Mouse (Mus musculus) thymus, postnatal 0 days (tissue): ENCODE results near the gene Sec14l5. TPM values are rescaled to one million over a fixed set of nuclear protein-coding genes. Genes with fewer than 3 reads are reported as not detected.

ENCODE experiments used
- DNase-seq: peaks from one replicate; pipeline ENCODE4 v3.0.0-alpha.2; 2015; ENCODE audit warnings: low spot score
- polyA plus RNA-seq: library from polyadenylated mRNA; unstranded; fragments of >200 nt; fragmentation: Nextera tagmentation; extraction: Ambion mirVana; gene quantifications from 2 replicates; pipeline ENCODE4 v1.2.1, GENCODE M21; 2015

The Sec14l5 gene
- 0.41 and 0.42 TPM in 2 replicates for polyA plus RNA-seq

DNA sequence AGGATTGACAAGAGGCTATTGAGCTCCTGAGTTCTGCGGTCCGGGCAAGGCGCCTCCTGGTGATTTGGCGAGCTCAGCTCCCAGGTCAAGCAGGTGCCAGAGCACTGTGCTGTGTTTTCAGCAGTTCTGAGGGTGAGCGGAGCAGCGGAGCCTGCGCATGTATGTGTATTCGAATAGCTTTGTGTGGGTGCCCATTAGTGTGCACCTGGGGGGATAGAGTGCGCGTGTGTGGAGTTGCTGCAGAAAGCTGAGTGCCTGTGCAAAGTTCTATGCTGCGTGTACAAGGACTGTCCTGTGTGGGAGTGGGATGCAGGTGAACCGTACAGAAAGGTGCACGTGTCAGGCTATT is at the start of gene Sec14l5:
Sec14l5 (plus strand) TSS at position 73 of the 349 bp plus-strand sequence.
- DNase-seq: no peak

DNA sequence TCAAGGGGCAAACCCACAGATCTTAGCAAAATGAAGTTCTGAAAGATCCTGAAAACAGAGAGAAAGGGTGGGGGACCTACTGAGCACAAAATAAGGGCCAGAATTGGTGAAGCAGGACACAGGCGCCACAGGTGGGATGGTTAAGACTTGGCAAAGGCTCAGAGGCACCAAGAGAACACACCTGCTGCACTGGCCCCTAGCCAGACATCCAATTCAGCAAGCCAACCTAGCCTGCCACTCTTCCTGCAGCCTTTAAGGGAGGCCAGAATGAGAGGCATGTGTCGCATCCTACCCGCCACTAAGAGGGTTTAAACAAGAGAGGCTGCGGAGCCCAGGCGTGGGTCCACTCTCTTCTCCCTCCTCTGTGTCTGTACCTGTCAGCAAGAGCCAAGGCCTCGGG is 45.9 kb upstream of the Sec14l5 start:
- DNase-seq: no peak

DNA sequence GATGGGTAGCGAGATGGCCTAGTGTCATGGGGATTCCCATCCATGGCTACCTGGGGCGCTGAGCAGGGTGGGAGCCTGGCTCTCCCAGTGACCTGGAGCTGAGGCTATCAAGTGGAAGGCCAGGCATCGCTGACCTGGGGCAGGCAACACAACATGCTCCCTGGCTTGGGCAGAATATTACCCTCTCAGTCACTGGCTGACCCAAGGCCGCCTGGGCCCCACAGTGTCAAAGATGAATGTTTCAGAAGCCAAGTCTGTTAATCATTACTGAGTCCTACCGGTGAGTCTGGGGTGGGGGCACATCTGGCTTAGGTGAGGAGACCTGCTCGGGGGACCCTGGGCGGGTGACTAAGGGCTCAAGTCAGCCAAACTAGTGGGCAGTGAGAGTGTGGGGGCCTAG is 37.0 kb upstream of the Sec14l5 start:
- DNase-seq: no peak

DNA sequence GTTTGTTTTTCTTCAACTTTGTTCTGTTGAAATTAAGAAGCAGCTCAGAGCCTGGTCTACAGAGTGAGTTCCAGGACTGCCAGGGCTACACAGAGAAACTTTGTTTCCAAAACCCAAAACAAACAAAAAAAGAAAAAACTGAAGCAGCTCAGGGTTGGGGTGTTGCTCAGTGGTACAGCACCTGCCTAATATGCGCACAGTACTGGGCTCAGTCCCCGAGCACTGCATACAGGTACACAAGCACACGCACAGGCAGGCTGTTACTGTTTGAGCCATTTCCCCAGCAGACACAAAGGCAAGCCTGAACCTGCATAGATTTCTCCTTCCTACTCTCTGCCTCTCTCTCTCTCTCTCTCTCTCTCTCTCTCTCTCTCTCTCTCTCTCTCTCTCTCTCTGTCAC is 35.9 kb upstream of the Sec14l5 start:
- DNase-seq: no peak

- no peak for DNase-seq
Measured at GRCm38 (mm10) chr16:5113002-5113550, 33.8 kb upstream of the Sec14l5 start.

GRCm38 (mm10) chr16:5113582-5113981 is 33.3 kb upstream of the Sec14l5 start:
- DNase-seq: no peak

- DNase-seq: no peak
Measured at GRCm38 (mm10) chr16:5119385-5119784, 27.5 kb upstream of the Sec14l5 start.

- no peak for DNase-seq
Measured at GRCm38 (mm10) chr16:5119845-5120244, 27.1 kb upstream of the Sec14l5 start.

GRCm38 (mm10) chr16:5123476-5123875 is 23.4 kb upstream of the Sec14l5 start:
- DNase-seq: no peak

- DNase-seq: no peak
Measured at GRCm38 (mm10) chr16:5130196-5130595, 16.7 kb upstream of the Sec14l5 start.

DNA sequence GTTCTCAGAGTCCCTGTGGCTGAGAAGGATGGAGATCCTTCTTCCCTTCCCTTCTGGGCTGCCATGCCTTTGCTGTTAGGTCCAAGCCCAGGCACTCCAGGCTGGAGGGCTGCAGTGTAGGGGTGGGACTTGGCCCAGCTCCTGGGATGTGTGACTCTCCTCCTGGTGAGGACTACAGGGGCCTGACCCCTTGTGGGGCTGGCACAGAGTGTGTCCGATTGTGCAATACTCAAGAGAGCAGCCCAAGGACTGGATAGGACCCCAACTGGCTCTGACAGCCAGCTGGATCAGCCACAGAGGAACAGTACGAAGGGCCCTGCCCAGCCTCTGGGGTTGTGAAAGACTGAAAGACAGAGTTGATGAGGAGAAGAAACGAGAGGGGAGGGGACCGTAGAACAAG is 16.1 kb upstream of the Sec14l5 start:
- DNase-seq: no peak

DNA sequence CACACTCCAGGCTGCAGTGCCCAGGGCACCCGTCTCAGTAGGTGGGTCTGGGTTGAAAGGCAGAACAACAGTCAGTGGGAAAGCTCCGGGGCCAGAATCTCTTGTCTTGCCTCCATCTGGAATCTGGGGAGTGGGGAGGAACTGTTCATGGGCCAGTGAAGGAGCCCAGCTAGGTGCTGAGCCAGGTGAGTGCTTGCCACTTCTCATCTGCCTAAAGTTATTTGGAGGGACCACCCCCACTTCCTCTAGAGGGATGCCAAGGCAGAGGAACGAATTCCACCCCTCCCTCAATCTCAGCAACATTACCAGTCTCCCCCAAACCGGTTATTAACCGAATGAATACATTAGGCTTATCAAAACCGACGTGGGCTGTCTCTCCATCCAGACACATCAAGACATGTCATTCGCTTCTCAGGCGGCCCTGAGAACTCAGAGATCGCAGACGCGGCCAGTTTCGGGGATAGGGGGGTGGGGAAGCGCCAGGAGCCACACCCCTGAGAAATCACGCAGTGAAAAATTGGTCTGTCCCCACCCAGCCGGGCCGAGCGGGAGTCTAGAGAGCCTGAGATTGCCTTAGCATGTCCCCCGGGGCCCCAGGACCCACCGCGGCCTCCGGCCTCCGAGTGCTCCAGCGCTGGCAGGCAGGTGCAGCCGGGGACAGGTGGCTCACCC is 15.5 kb upstream of the Sec14l5 start:
- no peak for DNase-seq

GRCm38 (mm10) chr16:5132401-5132801 is 14.5 kb upstream of the Sec14l5 start, which contains the start of gene Ppl:
TSS of gene Ppl (minus strand) at chr16:5132421.
- DNase-seq: no peak

GRCm38 (mm10) chr16:5134623-5135330 is 12.1 kb upstream of the Sec14l5 start:
- no peak for DNase-seq

DNA sequence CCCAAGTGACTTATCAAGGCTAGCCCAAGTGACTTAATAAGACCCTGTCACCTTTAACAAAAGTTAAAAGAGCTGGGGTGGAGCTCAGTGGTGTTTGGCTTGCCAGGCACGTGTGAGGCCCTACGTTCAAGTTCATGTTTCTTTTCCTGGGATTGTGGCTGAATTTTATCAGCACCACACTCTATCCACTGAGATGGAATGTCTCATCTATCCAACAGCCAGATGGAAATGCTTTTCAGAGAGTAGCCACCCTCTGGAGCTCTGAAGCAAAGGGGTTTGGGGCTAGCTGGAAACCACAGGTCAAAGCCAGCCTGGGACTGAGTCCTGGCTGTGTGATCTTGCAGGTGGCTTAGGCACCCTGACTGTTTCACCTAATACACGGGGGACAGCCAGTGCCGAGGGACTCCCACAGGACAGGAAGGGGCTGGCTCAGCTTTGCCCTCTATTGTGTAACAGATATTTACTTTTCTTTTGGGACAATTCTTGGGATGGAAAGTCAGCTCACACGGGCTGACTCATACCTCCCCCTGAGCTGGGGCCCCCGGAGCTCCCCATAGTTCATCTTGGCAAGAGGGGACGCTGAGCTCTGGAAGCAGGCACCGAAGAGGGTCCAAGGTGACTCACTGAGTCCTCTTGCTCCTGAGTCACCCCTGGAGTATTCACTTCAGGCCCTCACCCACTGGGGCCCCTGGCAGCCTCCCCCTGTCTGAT is 11.2 kb upstream of the Sec14l5 start:
- no peak for DNase-seq

DNA sequence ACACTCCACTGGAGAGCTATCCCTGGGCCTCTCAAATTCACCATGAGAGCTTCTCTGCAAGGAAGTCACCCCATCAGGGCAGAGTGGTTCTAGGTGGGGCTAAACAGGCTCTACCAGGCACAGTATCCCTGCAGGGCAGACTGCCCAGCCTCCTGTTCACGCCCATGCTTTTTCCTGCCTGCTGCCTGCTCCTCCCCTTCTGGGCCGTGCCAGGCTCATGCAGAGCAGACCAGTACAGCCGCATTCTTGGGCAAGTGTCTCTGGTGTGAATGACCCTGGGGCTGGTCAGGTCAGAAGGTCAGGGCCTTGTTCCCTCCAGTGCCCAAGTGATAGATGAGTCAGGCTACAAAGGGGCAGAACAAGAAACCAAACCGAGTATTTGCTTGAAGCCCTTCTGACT is 10.4 kb upstream of the Sec14l5 start:
- no peak for DNase-seq

GRCm38 (mm10) chr16:5137006-5137540 is 9.8 kb upstream of the Sec14l5 start:
- DNase-seq: no peak

DNA sequence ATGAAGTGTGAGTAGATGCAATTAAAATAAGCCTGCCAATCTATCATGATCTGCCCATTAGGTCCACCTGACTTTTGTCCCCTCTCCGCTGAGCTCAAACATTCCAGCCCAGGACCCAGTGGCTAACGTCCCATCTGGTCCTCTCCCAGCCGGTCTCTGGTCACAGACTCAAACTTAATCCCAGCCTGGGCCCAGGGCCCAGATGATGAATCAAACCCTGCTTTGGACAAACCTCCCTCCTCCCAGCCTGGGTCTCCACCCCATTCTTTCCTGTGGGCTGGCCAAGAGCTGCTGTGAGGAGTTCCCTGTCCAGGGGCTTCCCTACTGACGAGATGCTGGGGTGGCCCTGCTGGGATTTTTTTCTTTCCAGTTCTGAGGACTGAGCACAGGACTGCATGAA is 7.2 kb upstream of the Sec14l5 start:
- no peak for DNase-seq

DNA sequence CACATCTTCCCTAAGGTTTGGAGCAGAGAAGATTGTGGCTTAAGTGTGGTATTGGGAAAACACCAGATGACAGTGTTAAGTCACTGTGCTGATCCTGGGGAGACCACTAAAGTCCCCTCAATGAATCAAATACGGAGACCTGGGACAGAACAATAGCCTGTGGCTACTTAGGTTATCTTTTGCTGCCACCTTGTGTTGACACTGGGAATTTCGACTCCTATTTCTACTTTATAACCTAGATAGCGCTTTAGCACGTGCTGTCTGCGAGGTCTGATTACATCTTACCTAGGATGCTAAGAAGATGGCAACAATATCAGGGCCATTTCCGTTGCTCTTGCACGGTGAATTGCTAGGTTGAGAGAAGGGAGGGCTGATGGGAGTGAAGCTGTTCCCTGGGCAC is 1.3 kb upstream of the Sec14l5 start:
- DNase-seq: peak; percentile 82

GRCm38 (mm10) chr16:5146367-5147036 is 407 bp upstream of the Sec14l5 start:
- no peak for DNase-seq

DNA sequence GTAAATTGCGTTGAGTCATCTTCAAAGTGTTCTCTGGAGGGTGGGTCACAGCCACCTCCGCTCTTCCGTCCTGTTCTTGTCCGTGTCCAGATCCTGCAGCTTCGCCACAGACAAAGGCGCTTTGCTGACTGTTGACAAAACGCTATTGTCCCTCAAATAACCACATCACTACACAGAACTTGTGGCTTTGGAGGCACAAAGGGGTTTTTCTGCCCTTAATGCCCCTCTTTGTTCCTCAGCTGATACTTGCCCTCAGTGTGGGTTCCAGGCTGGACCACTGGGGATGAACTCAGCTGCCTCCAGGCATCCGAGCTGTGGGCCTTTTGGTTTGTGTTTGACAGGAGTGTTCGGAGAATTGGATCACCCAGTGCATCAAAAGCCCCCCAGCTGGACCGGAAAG is 3.6 kb downstream of the Sec14l5 start:
- no peak for DNase-seq
